Mouse (Mus musculus) 3T3-L1 (cell line): Measurements from ENCODE around the gene Espl1.

ENCODE experiments used
- DNase-seq: peaks from one replicate; pipeline ENCODE4 v3.0.0-alpha.2; 2015; ENCODE audit warnings: low read depth, low spot score

Espl1 gene

GRCm38 (mm10) chr15:102273982-102274716, 21.9 kb upstream of the Espl1 start:
- DNase-seq = no peak

DNA sequence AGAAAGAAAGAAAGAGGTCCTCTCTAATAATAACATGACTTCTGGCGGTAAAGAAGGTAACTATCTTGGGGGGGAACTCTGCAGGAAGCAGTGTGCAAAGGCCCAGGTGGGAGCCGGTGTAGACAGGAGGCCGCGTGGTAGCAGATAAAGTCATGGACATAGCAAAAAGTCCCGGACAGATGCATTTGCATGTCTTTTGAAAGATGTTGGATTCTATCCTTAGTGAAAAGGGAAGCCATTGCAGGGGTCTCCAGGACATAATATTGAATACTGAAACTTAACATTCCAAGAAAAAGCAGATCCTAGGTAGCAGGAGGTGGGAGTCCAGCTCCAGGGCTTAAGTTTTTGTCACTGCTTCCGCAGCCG, 17.4 kb upstream of the Espl1 start:
- DNase-seq = no peak

DNA sequence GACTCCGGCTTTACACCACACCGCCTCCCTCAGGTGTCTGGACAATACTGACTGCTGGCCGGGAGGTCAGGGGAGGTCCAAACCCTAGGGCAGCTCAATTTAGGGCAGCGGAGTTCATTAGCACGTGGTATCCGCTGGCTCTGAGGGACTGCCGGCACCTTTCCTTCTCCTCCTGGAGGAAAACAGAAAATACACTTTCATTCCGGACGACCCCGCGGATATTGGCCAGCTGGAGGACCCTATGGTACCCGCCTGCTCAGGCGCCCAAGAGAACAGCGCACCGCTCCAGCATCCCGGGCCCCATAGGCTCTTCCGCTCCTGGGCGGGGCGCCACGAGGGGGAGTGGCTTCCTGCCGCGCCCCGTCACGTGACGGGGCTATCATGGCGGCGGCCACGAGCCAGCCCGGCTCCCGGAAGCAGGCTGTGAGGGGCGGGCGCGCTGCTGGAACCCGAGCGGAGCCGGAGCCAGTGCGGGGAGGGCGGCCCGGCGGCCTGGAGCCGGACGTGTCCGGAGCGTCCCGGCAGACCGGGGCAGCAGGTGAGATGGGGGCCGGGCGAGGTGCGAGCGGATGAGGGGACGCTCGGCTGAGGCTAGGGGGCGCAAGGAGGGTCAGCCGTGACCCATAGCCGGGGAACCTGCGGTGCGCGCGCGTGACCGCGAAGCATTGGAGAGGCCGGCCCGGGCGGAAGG, 16.8 kb upstream of the Espl1 start, which contains the start of gene Mfsd5:
Gene Mfsd5, plus strand, starts transcription at position 363 of the 691 bp plus-strand sequence.
- DNase-seq = peak; percentile 88

DNA sequence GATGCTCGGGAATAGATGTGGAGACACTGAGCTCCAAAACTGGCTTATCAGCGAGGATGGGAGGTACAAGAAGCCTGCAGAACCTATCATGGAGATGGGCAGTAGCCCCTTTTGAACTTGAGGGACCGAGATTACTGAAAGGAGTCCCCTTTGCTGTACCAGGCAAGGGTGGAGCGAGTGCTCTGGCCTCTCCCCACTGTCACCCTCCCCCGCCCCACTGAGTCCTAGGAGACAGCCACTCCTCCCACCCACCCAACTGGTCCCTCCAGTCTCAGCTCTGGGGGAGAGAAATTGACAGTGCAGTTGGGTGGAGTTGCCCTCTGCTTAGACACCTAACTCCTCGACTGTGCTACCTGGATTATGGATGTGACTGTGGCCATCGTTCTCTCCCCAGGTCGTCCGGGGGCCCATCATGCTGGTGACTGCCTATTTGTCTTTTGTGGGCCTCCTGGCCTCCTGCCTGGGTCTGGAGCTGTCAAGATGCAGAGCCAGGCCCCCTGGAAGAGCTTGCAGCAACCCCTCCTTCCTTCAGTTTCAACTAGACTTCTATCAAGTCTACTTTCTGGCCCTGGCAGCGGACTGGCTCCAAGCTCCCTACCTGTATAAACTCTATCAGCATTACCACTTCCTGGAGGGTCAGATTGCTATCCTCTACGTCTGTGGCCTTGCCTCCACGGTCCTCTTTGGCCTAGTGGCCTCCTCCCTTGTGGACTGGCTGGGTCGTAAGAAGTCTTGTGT, 16.1 kb upstream of the Espl1 start:
- DNase-seq = no peak

DNA sequence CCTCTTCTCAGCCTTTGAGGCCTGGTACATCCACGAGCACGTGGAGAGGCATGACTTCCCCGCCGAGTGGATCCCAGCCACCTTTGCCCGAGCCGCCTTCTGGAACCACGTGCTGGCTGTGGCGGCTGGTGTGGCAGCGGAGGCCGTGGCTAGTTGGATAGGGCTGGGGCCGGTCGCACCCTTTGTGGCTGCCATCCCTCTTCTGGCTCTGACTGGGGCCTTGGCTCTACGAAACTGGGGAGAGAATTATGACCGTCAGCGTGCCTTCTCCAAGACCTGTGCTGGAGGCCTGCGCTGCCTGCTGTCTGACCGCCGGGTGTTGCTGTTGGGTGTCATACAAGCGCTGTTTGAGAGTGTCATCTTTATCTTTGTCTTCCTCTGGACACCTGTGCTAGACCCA, 15.4 kb upstream of the Espl1 start:
- no peak for DNase-seq

GRCm38 (mm10) chr15:102282463-102283292, 13.4 kb upstream of the Espl1 start:
- DNase-seq = no peak

DNA sequence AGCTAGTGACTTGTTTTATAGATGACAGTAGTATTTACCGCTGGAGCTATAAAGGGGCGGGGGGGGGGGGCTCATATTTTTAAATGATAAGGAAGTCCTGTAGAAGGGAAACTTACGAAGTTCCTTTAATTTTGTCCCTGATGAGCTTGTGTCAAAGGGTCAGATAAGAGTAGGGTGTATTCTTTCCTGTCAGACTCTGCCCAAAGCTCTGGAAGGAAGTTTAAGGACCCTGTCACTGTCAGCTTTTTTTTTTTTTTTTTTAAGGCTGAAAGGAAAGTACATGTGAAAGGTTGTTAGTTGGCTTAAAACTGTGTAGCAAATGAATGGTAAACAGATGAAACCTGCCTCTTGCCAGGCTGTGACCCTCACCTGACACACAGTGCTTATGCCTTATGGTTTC, 12.4 kb upstream of the Espl1 start:
- DNase-seq = no peak

DNA sequence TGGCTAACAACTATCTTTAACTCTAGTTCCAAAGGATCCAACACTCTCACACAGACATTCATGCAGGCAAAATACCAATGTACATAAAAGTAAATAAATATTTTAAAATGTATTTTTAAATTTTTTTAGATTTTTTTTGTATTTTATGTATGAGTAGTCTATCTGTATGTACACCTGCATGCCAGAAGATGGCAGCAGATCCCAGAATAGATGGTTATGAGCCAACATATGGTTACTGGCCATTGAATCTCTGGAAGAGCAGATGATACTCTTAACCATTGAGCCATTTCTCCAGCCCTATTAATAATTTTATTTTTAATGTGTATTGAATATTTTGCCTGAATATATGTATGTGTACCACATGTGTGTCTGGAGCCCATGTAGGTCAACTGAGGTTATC, 8.7 kb upstream of the Espl1 start:
- peak; percentile 89 for DNase-seq

DNA sequence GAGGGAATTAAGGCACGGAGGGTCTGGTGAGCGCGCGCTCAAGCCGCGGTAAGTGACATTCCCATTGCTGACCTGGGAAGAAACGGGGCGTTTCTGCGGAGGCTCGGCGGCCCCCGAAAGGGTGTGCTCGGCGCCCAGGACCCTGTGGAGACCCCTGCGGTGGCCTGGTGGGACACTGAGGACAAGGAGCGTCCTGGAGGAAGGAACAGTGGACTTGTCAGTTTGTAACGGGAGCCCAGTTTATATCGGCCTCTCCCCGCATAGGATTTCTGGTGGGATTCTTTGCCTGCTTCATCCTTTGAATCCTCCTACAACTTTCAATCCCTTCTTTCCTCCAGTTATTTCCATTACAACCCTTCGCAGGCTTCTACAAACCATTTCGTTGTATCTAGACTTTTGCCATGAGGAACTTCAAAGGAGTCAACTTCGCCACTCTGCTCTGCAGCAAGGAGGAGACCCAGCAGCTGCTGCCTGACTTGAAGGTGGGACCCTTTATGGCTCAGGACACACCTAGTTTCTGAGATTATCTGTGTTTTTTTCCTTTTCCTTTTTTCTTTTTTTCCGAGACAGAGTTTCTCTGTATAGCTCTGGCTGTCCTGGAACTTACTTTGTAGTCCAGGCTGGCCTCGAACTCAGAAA, 421 bp downstream of the Espl1 start:
- peak; percentile 24 for DNase-seq

DNA sequence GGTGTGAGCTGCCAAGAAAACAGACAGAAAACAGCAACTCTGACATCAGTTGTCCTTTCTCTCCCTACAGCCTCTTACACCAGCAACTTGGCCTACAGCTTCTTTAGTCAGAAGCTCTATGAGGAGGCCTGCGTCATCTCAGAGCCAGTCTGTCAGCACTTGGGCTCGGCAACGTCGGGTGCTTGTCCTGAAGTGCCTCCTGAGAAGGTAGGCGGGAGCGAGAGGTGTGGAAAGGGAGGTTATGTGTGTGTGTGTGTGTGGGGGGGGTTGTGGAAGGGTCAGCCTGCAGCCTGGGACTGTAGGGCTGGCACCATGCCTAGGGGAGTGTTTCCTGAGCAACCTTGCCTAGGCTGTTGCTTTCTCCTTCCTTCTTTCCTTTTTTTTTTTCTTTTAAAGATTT, 6.5 kb downstream of the Espl1 start:
- DNase-seq = no peak

DNA sequence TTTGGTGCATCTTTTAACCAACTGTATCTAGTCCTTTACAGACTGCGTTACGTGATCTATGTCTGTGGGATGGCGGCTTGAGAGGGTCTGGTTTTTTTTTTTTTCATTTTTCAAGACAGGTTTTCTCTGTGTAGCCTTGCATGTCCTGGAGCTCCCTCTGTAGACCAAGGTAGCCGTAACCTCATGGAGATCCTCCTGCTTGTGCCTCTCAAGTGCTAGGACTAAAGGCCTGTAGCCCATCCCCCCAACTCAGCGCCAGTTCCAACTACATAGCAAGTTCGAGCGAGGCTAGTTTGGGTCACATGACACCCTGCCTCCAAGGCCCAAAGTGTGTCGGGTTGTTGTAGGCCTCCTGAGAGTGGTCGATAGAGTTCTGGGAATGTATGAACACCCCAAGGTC, 12.7 kb downstream of the Espl1 start:
- DNase-seq = no peak

- DNase-seq = no peak
Measured at GRCm38 (mm10) chr15:102310074-102310845, 14.2 kb downstream of the Espl1 start.

DNA sequence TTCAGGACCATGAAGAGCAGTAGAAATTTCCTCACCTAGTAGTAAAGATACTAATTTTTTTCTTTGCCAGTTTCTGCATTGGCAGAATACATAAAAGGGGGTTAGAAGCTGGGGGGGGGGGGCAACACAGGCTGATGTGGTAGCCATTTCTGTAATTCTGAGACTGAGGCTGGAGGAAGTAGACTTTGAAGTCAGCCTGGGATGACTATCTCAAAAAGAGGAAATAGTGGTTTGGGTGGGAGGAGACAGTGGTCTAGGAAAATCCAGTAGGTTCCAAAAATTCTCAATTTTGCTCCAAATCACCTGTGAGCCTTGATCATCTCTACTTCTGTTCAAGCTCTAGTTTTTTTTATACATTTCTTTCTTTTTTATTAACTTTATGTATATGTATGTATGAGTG, 15.4 kb downstream of the Espl1 start:
- no peak for DNase-seq

- no peak for DNase-seq
Measured at GRCm38 (mm10) chr15:102315292-102315691, 19.2 kb downstream of the Espl1 start.

DNA sequence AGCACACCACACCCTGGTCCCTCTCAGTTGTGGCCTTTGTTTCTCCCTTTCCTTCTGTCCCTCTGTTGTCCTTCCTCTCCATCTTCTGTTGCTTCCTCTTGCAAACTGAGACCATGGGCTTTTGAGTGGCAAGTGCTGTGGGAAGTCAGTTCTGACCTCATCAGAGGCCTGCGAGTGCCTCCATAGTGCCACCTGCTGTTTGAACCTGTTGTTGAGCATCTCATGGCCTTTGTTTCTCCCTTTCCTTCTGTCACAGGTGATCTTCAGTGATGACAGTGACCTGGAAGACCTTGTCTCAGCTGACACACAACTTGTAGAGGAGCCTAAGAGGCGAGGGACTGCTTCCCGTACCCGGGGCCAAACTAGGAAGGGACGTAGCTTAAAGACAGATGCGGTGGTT, 20.2 kb downstream of the Espl1 start:
- DNase-seq = peak; percentile 80

- peak; percentile 38 for DNase-seq
Measured at GRCm38 (mm10) chr15:102324654-102325473, 28.8 kb downstream of the Espl1 start.

- DNase-seq = peak; percentile 89
Measured at GRCm38 (mm10) chr15:102326022-102326576, 30.0 kb downstream of the Espl1 start, which contains the start of gene Pfdn5. Gene Pfdn5 (plus strand): TSS chr15:102326116.

- peak; percentile 20 for DNase-seq
Measured at GRCm38 (mm10) chr15:102326892-102327291, 30.8 kb downstream of the Espl1 start.

GRCm38 (mm10) chr15:102331610-102332015, 35.5 kb downstream of the Espl1 start, which contains the start of gene Myg1:
Gene Myg1 (plus strand): TSS chr15:102331709.
- DNase-seq = peak; percentile 95
